Mouse (Mus musculus) left cerebral cortex, postnatal 10 days (tissue): Measurements from ENCODE around the gene Psd. TPM values are rescaled to one million over a fixed set of nuclear protein-coding genes. Genes with fewer than 3 reads are reported as not detected.

Experiments
- DNase-seq, 2 experiments: peaks; one replicate each; pipeline ENCODE4 v3.0.0; 2021 to 2022; ENCODE audit warnings: low spot score in 2 of 2, mixed read lengths in 1 of 2; ENCODE audit errors: extremely low spot score in 1 of 2
- intact Hi-C: fragments of 180-260 bp; cut with DNase I; formaldehyde crosslinking; loops from one replicate; pipeline ENCODE4 v1.15.1; 2025
- total RNA-seq, 2 experiments: library from RNA; stranded (reverse); gene quantifications; 2 replicates each; pipeline ENCODE4 v1.2.3; 2021

The Psd gene
- total RNA-seq, 2 experiments from 2014 or later, result 631 to 653 TPM

DNA sequence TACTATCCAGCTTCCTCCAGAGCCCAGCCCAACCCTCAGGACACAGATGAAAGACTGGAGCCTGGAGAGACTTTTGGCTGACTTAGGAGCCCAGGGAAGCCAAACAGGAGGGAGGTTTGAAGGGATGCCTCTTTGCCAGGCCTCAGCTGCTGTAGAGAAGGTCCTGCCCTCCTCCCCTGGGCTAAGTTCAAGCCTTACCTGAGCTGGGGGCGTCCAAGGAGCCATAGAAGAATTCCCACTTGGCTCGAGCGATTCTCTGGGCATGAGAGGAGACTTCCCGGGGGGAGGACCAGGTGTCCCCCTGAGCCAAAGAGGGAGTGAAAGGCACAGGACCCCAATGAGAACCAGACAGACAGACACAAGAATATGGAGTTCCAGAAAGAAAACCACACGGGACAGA lies 3.2 kb downstream of the Psd start:
- DNase-seq, result no peak
- intact Hi-C loops, result no loop called here

DNA sequence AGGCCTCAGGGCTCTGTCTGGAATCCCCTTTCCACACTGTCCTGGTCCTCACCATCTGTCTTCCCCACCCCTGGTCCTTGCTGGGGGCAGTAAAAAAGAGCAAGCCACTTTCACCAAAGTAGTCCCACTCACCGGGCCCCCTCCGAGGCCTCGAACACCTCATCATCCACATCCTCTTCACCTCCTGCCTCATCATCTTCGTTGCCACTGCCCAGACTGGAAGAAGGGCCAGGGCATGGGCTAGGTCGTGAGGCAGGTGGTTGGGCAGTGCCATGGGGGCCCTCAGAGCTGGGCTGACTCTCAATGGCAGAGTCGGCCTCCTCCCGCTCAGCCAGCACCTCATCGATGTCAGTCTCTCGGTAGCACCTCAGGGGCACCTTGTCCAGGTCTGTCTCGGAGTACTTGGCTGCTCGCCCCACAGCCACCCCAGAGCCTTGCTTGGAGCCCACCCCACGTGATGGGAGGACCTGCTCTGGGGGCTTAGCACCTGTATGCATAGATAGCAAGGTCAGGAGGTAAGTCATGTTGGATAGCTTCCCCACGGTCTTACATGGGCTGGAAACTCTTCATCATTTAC lies 3.9 kb downstream of the Psd start:
- intact Hi-C loops, result no loop called here
- no peak for DNase-seq

DNA sequence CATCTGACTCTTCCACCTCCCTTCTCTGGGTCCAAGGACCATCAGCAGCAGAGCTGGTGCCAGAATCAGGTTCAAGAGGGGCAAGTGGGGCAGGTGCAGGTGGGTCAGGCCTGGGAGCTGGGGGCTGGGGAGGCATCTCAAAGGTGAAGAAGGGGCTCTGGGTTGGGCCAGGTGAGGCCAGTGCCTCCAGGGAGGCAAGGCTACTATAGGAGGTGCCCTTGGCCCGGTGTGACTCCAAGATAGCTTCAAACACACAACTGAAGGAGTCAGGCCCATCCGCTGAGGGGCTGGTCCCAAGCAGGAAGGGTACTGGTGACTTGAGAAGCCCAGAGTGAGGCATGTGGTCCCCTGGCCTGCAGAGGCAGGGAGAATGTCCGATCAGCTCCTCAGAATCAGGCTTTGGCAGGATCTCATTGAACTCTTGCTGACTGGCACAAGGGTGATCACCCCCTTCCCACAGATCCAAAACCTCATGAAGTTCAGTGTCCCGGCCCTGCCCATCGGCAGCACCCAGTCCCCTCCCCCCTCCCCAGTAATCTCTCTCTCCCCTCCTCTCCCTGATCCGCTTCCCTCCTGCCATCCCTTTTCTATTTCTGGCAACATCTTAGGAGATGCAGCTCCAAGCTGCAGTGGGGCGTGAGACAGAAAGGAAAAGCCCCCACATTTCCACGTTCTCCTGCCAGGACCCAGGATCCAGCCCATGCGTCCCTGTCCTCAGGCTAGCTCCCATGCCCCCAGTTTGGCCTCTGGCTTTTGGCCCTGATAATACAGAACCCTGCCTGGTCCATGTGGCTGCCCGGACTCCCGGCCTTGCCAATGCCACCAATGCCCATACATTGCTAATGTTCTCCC lies 4.6 kb downstream of the Psd start:
- intact Hi-C loops, result no loop called here
- DNase-seq, result no peak

DNA sequence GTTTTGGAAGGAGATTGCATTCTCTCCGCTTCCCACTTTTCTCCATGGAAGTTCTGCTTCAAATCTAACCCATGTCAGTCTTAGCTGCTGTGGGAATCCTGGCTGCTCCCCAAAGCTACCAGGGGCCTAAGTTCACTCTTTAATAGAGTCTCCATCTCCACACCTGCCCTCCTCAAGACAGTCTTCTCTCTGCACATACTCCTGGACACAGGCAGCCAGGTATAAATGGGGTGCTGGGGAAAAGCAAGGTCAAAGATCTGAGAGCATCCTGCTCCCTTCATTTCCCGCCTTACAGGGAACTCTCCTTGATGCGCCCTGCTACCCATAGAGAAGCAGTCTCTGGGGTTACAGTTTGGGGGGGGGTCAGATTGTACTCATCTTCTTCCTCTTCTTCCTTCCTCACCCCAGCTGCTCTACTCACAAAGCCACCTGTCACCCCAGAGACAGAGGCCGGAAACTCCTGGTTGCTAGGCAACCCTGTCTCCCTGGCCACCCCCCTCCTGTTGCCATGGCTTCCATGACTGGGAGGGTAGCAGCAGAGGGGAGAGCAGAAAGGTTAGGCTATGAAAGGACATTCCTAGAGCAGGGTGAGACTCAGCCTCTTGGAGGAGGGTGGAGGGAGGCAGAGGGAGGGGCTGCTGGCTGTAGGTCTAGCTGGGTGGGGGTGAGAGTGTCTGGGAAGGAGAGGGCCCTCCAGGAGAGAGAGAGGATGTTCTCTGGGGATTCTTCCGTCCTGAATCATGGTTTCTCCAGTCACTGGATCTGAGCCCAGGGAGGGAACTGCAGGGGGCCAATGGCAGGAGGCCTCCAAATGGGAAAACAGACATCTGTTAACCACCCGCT lies 5.6 kb downstream of the Psd start:
- peak in 1 of 2 experiments; percentile 63 for DNase-seq
- intact Hi-C loops, result no loop called here

DNA sequence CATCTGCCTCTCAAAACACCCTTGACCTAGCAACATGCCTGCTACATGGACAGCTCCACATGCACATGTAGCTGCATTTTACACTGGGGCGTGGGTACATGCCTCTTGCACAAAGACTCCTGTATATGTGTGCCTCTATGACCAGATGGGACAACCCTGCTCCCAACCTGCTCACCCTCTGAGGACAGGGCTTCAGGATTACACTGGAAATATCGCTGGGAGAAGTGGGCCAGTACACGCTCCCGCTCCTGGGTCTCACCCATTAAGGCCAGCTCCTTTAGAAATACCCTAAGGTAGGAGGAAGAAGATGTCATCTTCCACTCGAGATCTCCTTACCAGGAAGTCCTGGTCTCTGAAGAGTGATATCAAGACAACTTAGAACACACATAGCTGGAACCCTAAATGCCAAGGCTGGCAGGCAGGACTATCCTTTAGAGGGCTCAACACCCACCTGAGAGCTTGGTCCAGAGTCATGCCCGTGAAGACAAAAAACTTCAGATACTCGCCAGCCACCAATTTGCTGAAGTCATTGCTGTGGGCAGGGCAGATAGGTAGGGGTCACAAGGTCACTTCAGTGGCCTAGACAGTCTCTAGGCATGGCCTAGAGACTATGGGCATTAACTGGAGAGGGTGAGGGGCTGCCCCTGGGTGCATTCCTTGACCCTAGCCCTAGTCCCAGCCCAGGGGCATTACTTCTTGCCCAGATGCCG lies 6.7 kb downstream of the Psd start:
- no peak for DNase-seq
- intact Hi-C loops, result no loop called here

DNA sequence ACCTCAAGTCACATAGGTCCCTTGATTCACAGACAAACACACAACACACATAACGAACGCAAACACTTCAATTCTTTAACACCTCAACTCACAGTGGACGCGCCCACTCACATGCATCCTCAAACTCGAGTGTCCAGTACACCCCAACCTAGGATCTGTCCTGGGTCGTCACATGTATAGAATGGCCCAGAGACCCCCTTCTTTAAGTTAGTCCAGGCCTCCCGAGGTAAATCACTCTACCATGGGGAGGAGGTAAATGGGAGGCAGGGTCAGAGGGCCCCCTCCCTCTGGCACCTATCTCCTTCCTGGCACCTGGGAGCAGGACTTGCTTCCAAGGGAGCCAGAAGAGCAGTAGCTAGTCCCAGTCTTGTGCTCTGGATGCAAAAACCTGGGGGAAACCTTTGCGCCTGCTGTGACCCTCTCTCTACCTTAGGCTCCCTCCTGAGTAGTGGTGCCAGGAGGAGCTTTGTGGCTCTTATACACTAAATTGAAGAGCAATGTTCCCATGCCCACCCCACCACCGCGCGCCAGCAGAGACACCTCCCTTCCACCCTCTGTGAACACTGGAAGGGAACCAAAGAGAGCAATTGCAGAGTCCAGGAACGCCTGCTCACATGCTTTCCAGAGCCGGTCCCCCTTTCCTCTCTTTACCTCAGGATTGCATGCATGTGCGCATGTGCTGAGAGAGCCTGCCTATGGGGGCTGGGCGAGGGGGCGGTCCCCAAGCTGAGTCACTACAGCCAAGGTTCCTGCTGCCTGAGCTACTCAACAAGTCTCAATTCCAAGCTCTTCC lies 8.2 kb downstream of the Psd start:
- peak; percentile 88 to 89 for DNase-seq
- intact Hi-C loops, result no loop called here

DNA sequence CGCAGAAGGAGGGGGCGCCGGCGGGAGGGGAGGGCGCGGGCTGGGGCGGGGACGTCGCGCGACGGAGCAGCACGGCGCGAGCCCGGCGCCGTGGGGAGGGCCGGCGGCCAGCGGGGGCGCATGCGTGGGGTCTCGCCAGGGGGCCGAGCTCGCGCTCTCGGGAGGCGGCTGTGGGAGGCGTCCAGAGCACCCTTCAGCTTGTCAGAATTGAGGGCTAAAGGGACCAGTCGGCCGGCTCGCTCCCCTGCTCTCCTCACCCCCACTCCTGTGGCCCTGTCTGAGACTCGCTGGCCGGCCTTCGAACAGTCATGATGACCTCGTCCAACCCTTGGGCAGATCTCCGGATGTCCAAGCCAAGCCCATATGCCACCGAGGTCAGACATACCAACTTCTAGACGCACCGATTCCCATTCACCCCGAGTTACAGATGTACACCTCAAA lies 8.9 kb downstream of the Psd start:
- DNase-seq, result peak in 1 of 2 experiments; percentile 76
- intact Hi-C loops, result no loop called here

DNA sequence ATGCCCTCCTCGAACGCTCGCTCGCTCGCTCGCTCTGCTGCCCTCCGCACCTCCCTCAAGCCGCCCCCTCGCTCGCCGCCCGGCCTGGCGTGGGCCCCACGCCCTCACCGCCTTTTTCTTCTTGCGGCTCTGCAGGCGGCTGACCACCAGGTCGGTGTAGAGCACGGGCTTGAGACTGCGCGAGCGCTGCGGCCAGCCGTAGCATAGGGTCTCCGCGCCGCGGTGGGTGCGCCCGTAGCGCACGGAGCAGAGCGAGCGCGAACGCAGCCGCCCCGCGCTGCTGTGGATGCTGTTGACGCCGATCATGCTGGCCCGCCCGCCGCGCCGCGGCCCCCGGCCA lies 9.4 kb downstream of the Psd start:
- peak in 1 of 2 experiments; percentile 50 for DNase-seq
- intact Hi-C loops, result no loop called here

DNA sequence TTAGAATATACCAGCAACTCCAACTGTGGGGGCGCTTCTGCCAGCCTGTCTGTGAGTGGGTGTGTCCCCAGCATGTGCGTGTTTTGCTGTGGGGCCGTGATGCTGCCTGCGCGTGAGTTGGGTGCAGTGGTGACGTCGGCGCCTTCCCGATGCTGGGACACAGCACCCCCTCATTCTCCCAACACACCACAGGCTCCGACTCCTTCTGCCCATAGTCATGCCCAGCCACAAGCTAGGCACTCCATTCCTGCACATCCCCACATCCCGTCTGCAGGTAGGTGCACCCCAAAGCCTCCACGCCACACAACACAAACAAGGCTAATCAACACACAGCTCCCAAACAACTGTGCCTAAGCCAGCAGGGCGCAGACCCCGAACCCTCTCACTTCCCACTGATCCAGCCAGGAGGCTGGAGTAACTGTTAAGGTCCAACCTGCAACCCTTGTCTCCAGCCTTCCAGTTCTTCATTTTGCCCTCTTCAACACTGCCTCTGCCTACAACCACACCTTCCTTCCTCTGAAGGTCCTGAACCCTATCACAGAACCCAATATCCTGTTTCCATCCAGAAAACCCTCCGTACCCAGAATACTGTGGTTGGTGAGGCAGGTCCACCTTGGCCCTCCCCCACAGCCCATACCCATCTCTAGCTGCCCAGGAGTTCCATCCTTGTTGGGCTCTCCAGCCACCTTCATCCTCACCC lies 10.0 kb downstream of the Psd start:
- intact Hi-C loops, result no loop called here

DNA sequence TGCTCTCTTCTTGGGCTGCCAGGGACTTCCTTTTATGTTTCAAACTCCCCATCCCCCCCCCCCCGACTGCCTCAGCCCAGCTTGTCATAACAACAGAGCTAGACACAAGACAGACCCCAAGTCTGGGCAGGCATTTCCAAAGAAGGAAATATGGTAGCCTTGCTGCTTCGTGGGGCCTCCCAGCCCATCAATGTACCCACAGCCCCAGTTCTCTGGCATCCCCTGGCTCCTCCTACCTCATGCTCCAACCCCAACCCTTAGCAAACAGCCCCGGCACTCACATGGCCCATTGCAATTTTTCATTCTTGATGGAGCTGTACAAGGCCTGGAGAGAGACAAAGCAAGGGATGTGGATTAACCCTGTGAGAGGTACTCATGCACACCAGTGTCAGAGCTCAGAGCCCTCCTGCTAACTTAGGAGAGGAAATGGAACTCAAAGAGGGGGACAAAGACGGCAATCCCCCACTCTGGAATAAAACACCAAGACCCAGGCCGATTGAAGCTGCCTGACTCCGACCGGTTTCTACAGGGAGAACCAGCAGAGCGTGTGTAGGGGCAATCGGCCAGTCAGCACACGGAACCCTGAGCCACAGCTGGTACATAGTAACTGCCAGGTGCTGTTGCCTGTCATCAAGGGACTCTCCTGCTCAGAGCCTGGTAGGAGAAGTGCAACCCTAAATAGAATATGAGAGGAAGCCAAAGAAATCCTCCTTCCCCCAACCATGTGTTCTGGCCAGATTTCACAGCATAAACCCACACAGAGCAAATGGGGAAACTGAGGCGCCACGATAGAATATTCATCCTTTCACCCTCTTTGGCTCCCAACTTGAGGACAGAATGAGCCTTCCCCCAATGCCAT lies 11.0 kb downstream of the Psd start:
- intact Hi-C loops, result no loop called here
- peak; percentile 1 to 23 for DNase-seq

More for the DNA sequence above, 10.0 kb downstream of the Psd start:
- peak; percentile 72 to 75 for DNase-seq

DNA sequence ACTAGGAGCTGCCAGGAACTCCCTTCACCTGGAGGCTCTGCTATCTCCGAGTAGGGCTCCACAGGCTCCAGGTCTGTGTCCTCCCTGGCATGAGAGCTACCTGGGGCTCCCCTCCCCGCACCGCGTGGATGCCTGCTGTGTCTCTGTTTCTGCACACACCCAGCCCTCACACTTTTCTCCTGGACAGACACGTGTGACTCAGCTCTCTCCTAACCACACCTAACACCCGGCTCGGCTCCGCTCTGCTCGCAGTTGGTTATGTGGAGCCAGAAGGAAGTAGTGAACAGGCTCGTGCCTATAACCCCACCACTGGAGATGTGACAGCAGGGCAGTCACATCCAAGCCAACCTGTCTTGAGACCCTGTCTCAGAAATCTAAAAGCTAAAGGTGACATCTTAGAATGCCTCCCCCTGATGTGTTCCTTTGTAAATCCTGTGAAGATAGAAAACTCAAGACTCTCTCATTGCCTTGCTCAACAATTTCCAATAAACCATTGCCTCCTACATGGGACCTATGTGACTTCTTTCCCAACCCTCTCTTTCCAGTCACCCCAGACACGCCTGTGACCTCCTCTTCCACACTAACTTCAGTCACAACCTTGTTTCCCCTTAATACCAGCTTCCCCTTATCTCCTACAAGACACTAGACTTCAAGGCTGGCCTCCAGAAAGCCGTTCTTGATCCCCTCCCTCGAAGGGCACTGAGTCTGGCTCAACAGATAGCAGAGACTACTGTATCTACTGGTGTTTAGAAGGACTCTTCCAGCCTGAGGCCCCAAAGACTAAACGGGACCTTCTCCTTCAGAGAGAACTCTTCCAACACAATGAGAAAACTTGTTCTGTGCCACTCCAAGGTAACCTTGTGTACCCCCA lies 11.8 kb downstream of the Psd start:
- intact Hi-C loops, result no loop called here
- peak; percentile 1 to 25 for DNase-seq

DNA sequence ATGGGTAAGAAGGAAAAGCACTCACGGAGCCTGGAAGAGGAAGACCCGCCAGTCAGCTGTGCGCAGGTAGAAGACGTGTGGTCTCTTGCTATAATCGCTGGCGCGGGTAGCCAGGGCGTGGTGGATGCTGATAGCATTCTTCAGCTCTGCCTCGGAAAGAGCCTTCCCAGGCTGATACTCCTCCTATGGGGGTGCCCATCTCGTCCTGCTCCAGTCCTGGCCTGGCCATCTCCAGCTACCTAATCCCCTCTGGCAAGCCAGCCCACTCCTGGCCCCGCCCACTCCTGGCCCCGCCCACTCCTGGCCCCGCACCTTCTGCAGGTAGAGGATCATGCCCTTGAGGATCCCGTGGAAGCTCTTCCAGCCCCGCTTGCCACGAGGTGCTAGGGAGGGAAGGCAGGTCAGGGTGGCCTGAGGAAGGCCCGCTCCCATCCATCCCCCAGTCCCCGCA lies 12.8 kb downstream of the Psd start:
- peak in 1 of 2 experiments; percentile 49 for DNase-seq

DNA sequence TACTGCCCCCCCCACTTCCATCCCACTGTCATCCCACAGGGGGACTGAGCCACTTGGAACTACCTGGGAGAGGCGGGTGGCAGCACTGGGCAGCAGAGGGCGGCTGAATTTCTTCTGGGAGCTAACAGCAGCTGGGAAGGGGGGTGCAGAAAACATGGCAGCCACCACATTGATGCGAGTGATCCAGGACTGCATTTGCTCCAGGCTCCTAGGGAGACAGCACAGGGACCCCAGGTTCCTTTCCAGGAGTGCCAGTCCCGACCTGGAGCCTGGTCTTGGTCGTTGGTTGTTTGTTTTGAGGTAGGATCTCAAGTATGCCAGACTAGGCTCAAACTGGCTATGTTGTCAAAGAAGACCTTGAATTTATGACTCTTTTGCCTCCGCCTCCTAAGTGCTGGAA lies 13.4 kb downstream of the Psd start:
- DNase-seq, result peak in 1 of 2 experiments; percentile 20
- intact Hi-C loops, result no loop called here

More for the DNA sequence above, 12.8 kb downstream of the Psd start:
- intact Hi-C loops, result no loop called here

DNA sequence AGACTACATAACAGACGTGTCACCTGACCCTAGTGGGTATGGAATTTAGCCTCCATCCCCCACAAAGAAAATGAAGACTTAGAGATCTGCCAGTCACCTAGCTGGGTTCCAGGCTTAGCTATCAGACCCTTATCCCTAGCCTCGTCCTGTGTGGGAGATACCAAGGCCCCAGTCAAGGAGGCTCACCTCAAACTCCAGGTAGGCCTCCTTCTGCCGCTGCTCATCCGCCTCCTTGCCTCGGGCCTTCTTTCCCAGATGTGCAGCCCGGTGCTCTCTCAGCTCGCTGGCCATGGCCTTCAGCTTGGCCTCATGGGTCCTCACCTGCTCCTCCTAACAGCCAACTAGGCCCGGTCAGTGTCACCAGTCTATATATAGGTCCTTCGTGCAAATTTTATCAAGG lies 13.8 kb downstream of the Psd start:
- intact Hi-C loops, result no loop called here
- DNase-seq, result peak in 1 of 2 experiments; percentile 23

DNA sequence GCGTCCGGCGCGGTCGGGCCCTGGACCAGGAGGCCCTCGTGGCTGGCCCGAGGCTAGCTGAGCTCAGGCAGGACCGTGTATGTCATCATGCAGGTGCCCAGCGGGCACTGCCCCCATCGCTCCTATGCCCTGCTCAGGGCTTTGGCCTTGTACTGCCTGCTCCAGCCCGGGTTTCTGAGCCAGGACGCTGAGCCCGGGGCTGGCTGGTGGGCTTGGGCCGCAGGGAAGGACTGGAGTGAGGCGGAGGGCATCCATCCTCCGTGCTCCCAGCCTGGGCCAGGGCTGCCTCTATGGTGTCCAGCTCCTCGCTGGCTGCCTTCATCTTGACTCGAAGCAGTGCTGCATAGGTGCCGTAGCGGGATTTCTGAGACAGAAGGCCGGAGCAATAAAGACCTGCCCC lies 14.4 kb downstream of the Psd start:
- peak in 1 of 2 experiments; percentile 31 for DNase-seq
- intact Hi-C loops, result no loop called here

DNA sequence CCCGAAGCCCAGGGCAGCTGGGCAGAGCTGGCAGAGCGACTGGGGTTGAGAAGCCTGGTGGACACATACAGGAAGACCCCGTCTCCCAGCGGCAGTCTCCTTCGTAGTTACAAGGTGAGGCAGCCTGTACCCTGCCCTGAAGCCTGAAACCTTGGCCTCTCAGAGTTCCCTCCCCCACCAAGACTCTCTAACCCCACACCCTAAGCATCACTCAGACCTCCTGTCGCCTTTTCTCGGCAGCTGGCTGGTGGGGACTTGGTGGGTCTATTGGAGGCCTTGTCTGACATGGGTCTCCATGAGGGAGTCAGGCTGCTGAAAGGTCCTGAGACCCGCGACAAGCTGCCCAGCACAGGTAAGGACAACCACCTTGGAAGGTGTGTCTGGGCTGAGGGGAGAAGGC lies 15.6 kb downstream of the Psd start:
- intact Hi-C loops, result no loop called here
- DNase-seq, result no peak
